Mouse (Mus musculus) heart, embryonic 11.5 days (tissue): ENCODE results near the gene Hmcn2. TPM values are rescaled to one million over a fixed set of nuclear protein-coding genes. Genes with fewer than 3 reads are reported as not detected.

Source experiments
- ATAC-seq: fragments of 200-750 bp; cut with Nextera tagmentation; replicated peaks from 2 replicates; pipeline ENCODE4 v1.8.0; 2017; ENCODE audit warnings: moderate library complexity; ENCODE audit not compliant: insufficient number of reproducible peaks, low FRiP score, low TSS enrichment
- H3K27ac ChIP-seq: fragments of 300-500 bp; sonication (generic); 2 replicates; pipeline ENCODE4 v1.5.1; 2014; ENCODE audit warnings: mild to moderate bottlenecking, low read depth, low read length
- H3K27me3 ChIP-seq: fragments of 300-500 bp; sonication (generic); 2 replicates; pipeline ENCODE4 v1.6.1; 2014; ENCODE audit warnings: mild to moderate bottlenecking, low read length, mixed read lengths; ENCODE audit not compliant: control insufficient read depth, insufficient read depth
- H3K36me3 ChIP-seq: fragments of 300-500 bp; sonication (generic); 2 replicates; pipeline ENCODE4 v1.6.1; 2014; ENCODE audit warnings: mild to moderate bottlenecking, low read length, moderate library complexity, mixed read lengths; ENCODE audit not compliant: control insufficient read depth, insufficient read depth
- H3K4me1 ChIP-seq: fragments of 300-500 bp; sonication (generic); 2 replicates; pipeline ENCODE4 v1.6.1; 2014; ENCODE audit warnings: low read length; ENCODE audit not compliant: control insufficient read depth, insufficient read depth
- H3K4me2 ChIP-seq: fragments of 300-500 bp; sonication (generic); 2 replicates; pipeline ENCODE4 v1.6.1; 2014; ENCODE audit warnings: mild to moderate bottlenecking, moderate library complexity
- H3K4me3 ChIP-seq: fragments of 300-500 bp; sonication (generic); 2 replicates; pipeline ENCODE4 v1.5.1; 2014; ENCODE audit warnings: low read depth, low read length
- H3K9ac ChIP-seq: fragments of 300-500 bp; sonication (generic); 2 replicates; pipeline ENCODE4 v1.6.1; 2014; ENCODE audit warnings: mild to moderate bottlenecking, low read depth, low read length, moderate library complexity
- H3K9me3 ChIP-seq: fragments of 300-500 bp; sonication (generic); replicated peaks from 2 replicates; pipeline ENCODE4 v1.6.1; 2016; ENCODE audit warnings: low read length; ENCODE audit not compliant: control insufficient read depth
- WGBS: fragments of 180-500 bp; shearing (Covaris S2); extraction: QIAGEN DNeasy Blood & Tissue Kit; methylation state at CpG from one replicate; pipeline ENCODE4 v1.1.7; 2014; ENCODE audit not compliant: insufficient replicate concordance; 5-methylcytosine and 5-hydroxymethylcytosine counted together
- polyA plus RNA-seq: library from polyadenylated mRNA; unstranded; fragments of >200 nt; fragmentation: Nextera tagmentation; extraction: Ambion mirVana; gene quantifications from 2 replicates; pipeline ENCODE4 v1.2.1, GENCODE M21; 2014

The Hmcn2 gene
- polyA plus RNA-seq, 1 experiment from 2014 or later = 0.27 TPM

- H3K9ac ChIP-seq = no peak overlapping the region
- H3K4me1 ChIP-seq = peaks cover 2% of the 10 kb centered on the region; the same call in 1 of the 2 replicates
- 71% methylated on average over 5 of the region's 5 CpGs for WGBS
- H3K4me3 ChIP-seq = no peak overlapping the region
- ATAC-seq = no peak
- no peaks in the 10 kb centered on the region for H3K9me3 ChIP-seq
- H3K36me3 ChIP-seq = peaks cover 2% of the 10 kb centered on the region; the same call in 1 of the 2 replicates
- H3K4me2 ChIP-seq = no peak overlapping the region
- H3K27ac ChIP-seq = no peak overlapping the region
- no peaks in the 10 kb centered on the region for H3K27me3 ChIP-seq
Observed at GRCm38 (mm10) chr2:31278483-31278882, 35.7 kb upstream of the Hmcn2 start.

DNA sequence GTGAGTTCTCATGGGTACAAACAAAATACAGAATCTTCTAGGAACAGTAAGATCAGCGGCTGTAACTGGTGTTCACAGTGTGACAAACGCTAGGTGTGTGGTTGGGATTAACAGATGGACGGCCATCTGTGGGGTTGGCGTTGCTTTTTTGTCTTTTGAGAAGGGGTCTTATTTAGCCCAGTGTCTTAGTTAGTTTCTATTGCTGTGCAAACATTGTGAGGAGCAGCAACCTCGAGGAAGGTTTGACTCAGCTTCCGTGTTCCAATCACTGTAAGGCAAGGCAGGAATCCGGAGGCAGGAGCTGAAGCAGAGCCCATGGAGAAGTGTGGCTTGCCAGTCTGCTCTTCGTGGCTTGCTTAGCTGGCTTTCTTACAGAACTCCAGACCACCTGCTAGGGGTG is 33.1 kb upstream of the Hmcn2 start:
- WGBS = 84% methylated on average over 8 of the region's 8 CpGs
- no peak for ATAC-seq
- Histone ChIP-seq H3K4me1 (peaks cover 2% of the 10 kb centered on the region; the same call in 1 of the 2 replicates), H3K36me3 (peaks cover 5% of the 10 kb centered on the region), H3K27me3 (no peaks in the 10 kb centered on the region), H3K9ac (no peak overlapping the region), H3K27ac (no peak overlapping the region), H3K9me3 (no peaks in the 10 kb centered on the region), H3K4me2 (no peak overlapping the region), H3K4me3 (no peak overlapping the region)

- ATAC-seq = no peak
- H3K4me1 ChIP-seq = no peaks in the 10 kb centered on the region
- H3K4me2 ChIP-seq = no peak overlapping the region
- H3K9ac ChIP-seq = no peak overlapping the region
- H3K36me3 ChIP-seq = peaks cover 9% of the 10 kb centered on the region
- WGBS = 42% methylated on average over 7 of the region's 7 CpGs
- H3K4me3 ChIP-seq = no peak overlapping the region
- H3K27me3 ChIP-seq = no peaks in the 10 kb centered on the region
- no peaks in the 10 kb centered on the region for H3K9me3 ChIP-seq
- H3K27ac ChIP-seq = no peak overlapping the region
Observed at GRCm38 (mm10) chr2:31282266-31282665, 31.9 kb upstream of the Hmcn2 start.

DNA sequence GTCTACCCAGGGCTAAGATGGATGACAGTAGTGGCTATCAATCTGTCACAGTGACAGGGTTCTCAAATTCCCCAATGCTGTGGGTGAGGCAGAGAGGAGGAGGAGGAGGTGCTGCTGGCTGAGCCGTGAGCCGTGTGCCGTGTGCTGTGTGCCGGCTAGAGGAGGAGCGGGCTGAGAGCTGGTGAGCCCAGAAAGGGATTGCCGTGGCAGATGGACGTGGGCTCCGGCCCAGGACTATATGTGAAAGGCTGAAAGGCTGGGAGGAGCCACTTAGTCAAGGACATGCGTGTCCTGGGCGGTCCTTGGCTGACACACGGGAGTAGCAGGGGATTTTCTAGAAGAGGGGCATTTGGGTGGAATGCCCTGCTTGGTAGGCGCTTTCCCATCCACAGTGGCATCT is 31.3 kb upstream of the Hmcn2 start:
- no peaks in the 10 kb centered on the region for H3K4me1 ChIP-seq
- H3K4me2 ChIP-seq = no peak overlapping the region
- ATAC-seq = no peak
- H3K27me3 ChIP-seq = no peaks in the 10 kb centered on the region
- WGBS = 90% methylated on average over 12 of the region's 12 CpGs
- no peak overlapping the region for H3K9ac ChIP-seq
- no peak overlapping the region for H3K27ac ChIP-seq
- no peak overlapping the region for H3K4me3 ChIP-seq
- H3K9me3 ChIP-seq = no peaks in the 10 kb centered on the region
- H3K36me3 ChIP-seq = peaks cover 9% of the 10 kb centered on the region

GRCm38 (mm10) chr2:31284531-31284930 is 29.7 kb upstream of the Hmcn2 start:
- Histone ChIP-seq H3K27me3 (no peaks in the 10 kb centered on the region), H3K27ac (no peak overlapping the region), H3K4me3 (no peak overlapping the region), H3K9ac (no peak overlapping the region), H3K4me1 (no peaks in the 10 kb centered on the region), H3K36me3 (peaks cover 16% of the 10 kb centered on the region), H3K4me2 (no peak overlapping the region), H3K9me3 (no peaks in the 10 kb centered on the region)
- WGBS = 84% methylated on average over 5 of the region's 5 CpGs
- no peak for ATAC-seq

DNA sequence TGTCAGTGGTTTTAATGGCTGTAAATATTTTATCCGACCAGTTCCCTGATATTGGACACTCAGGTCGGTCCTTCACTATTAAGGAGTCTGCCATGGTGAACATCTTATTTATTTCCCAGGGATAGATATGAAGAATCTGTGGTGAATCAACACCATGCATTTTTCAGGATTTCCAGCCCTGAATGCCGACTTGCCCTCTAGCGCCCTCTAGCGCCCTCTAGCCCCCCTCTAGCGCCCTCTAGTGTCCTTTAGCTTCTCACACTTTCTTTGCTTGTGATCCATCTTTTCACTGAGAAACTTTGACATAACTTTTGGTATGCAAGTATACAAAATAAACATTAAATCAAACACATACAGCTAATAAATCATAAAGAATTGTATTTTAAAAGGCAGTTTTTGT is 22.8 kb upstream of the Hmcn2 start:
- no peak for ATAC-seq
- Histone ChIP-seq H3K4me1 (no peaks in the 10 kb centered on the region), H3K27ac (no peak overlapping the region), H3K4me3 (no peak overlapping the region), H3K9ac (no peak overlapping the region), H3K4me2 (no peak overlapping the region), H3K9me3 (no peaks in the 10 kb centered on the region), H3K36me3 (peaks cover 19% of the 10 kb centered on the region; the same call in 1 of the 2 replicates), H3K27me3 (no peaks in the 10 kb centered on the region)
- 5% methylated on average over 6 of the region's 6 CpGs for WGBS

DNA sequence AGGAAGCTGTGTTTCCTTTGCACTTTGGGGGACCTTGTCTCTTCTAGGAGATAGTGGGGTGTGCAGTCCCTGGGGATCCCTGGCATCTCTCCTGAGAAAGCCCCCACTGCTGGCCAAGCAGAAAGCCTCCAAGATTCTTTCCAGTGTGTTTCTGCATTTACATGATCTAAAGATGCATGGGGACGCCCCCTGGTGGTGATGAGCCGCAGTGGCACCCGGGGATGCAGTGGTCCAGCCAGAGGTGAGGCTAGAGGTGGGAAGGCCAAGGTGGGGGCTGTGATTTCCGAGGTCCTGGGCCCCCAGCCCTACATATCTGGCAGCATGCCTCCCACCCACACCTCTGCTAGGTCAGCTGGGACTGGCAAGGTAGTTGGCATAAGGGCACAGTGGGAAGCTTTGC is 19.2 kb upstream of the Hmcn2 start:
- H3K36me3 ChIP-seq = peaks cover 7% of the 10 kb centered on the region; the same call in 1 of the 2 replicates
- no peak overlapping the region for H3K4me2 ChIP-seq
- H3K4me1 ChIP-seq = 0 out of 2 replicates have a peak, but pooled peaks cover 2% of the 10 kb centered on the region
- ATAC-seq = no peak
- H3K4me3 ChIP-seq = no peak overlapping the region
- H3K9ac ChIP-seq = no peak overlapping the region
- no peak overlapping the region for H3K27ac ChIP-seq
- no peaks in the 10 kb centered on the region for H3K27me3 ChIP-seq
- 1% methylated on average over 4 of the region's 4 CpGs for WGBS
- H3K9me3 ChIP-seq = no peaks in the 10 kb centered on the region

DNA sequence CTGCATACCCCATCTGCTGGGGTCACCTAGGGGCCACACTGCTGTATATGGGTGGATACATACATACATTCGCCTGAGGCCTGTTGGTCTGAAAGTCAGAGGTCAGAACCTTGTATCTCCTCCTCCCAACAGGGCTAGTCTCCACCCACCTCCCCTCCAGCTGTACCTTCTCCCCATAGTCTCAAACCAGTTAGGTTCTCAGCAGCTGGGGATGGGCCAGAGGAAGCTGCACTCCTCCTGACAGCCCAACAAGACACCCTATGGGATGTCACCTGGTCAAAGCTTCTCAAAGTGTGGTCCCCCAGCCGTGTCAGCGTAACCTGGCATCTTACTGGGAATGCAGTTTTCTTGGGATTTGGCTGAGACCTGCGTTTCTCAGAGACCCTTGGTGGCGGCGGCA is 17.8 kb upstream of the Hmcn2 start:
- Histone ChIP-seq H3K4me1 (0 out of 2 replicates have a peak, but pooled peaks cover 2% of the 10 kb centered on the region), H3K9ac (no peak overlapping the region), H3K36me3 (0 out of 2 replicates have a peak, but pooled peaks cover 7% of the 10 kb centered on the region), H3K4me3 (no peak overlapping the region), H3K27me3 (0 out of 2 replicates have a peak, but pooled peaks cover 4% of the 10 kb centered on the region), H3K27ac (no peak overlapping the region), H3K4me2 (no peak overlapping the region), H3K9me3 (no peaks in the 10 kb centered on the region)
- ATAC-seq = no peak
- WGBS = 75% methylated on average over 6 of the region's 6 CpGs

DNA sequence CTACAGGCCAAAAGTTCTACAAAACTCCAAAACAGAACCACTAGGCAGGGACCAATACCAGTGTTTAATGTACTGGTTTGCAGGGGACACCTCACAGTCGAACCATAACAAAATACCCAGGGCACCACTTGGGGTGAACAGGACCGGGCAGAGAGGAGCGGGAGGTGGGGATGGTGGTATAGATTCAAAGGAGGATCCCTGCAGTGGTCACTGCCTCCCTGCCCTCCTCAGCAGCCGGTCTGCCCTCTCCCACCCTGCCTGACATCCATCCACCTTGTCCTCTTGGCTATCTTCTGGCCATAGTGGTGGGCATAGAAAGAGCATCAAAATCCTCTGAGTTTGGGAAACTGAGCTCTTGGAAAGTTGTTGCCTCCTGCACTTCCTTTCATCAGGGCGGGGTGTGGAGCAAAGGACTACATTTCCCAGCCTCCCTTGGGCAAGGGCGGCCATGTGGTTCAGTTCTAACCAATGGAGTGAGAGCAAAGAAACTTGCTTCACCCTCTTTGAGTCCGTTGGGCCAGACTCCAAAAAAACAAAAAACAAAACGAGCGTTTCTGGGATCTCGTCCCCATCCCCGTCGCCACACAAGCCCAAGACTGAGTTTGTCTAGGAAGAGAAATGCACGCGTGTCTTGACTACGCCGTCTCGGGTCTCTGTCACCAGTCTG is 16.5 kb upstream of the Hmcn2 start:
- Histone ChIP-seq H3K36me3 (0 out of 2 replicates have a peak, but pooled peaks cover 4% of the 10 kb centered on the region), H3K4me1 (0 out of 2 replicates have a peak, but pooled peaks cover 2% of the 10 kb centered on the region), H3K27ac (no peak overlapping the region), H3K4me2 (peak overlapping the region; percentile 61), H3K9ac (peak overlapping the region; percentile 62), H3K9me3 (no peaks in the 10 kb centered on the region), H3K4me3 (peak overlapping the region; percentile 41), H3K27me3 (0 out of 2 replicates have a peak, but pooled peaks cover 4% of the 10 kb centered on the region)
- 2% methylated on average over 17 of the region's 17 CpGs for WGBS
- peak; percentile 76 for ATAC-seq
